8 mouse cellular contexts compared by ENCODE assay signal in the genomic region with DNA sequence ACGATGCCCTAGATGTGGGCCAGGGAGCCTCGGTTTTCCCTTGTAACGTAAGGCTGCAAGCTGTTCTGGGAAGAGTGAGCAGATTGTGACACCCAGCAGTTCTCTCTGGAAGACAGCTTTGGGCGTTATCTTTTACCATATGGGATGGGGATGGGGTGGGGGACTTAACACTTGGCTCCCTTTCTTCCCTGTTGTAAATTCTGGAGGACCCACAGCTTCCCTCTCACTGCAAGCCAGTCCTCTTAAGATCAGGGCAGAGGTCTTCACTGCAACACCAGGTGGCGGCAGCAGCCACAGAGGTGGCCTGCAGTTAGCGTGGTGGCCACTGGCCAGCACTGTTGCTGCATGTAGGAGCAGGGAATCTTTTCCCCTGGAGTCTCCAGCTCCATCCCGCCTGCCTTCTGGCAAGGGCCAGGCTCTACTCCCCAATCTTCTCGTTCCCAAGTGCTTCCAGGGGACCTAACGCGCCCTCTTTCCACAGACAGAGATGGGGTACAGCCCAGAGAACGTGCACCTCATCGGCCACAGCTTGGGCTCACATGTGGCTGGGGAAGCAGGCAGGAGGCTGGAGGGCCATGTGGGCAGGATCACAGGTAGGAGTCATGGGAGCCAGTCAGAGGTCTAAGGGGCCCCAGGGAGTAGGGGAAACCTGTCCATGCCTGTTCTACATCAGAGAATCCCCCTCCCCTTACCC. TPM values are rescaled to one million over a fixed set of nuclear protein-coding genes. Genes with fewer than 3 reads are reported as not detected.
A peak's percentile ranks its signal among the peaks of the same experiment; 100 is the strongest.
DNase-seq lines count a peak whose midpoint lies in the region; ATAC-seq lines count a peak whose summit lies in the region.

No protein-coding gene starts in this region.

- peak; percentile 63 for DNase-seq in ES-CJ7 (ENCODE audit: low read depth, low spot score)
- DNase-seq in cerebellum, postnatal 14 days: peak; percentile 66 to 76
- DNase-seq in frontal cortex, postnatal 36 days (ENCODE audit: low spot score in 2 of 2): peak; percentile 50 to 75
- peak; percentile 46 for DNase-seq in left cerebral cortex, adult 11 months (ENCODE audit: low spot score)
- DNase-seq in lung, postnatal 25 days (ENCODE audit: low spot score): peak; percentile 19
- DNase-seq in right cerebral cortex, postnatal 10 days (ENCODE audit: low spot score in 2 of 2): peak; percentile 76 to 83
- DNase-seq in thymus, postnatal 4 days: no peak

- H3K27ac ChIP-seq in hindbrain, embryonic 16.5 days (ENCODE audit: low read depth, low read length): no peak overlapping the region

- ATAC-seq in hindbrain, embryonic 16.5 days: peak; percentile 85

- H3K9me3 ChIP-seq in hindbrain, embryonic 16.5 days (ENCODE audit: control insufficient read depth, low read length): no peaks in the 10 kb centered on the region

- H3K9ac ChIP-seq in hindbrain, embryonic 16.5 days (ENCODE audit: low read depth, low read length): no peak overlapping the region; the same call in 1 of the 2 replicates

- H3K4me1 ChIP-seq in hindbrain, embryonic 16.5 days (ENCODE audit: control insufficient read depth, insufficient read depth, low read depth, low read length): no peaks in the 10 kb centered on the region; the same call in 1 of the 2 replicates

- peak overlapping the region; percentile 7; the same call in 1 of the 2 replicates for H3K4me2 ChIP-seq in hindbrain, embryonic 16.5 days (ENCODE audit: low read length)

- no peak overlapping the region for H3K4me3 ChIP-seq in hindbrain, embryonic 16.5 days (ENCODE audit: low read length)

- no peaks in the 10 kb centered on the region for H3K27me3 ChIP-seq in hindbrain, embryonic 16.5 days (replicated peaks; ENCODE audit: control insufficient read depth, insufficient read depth, low read length)

- no peaks in the 10 kb centered on the region for H3K36me3 ChIP-seq in hindbrain, embryonic 16.5 days (ENCODE audit: control insufficient read depth, insufficient read depth, low read length)

- 10% methylated on average over 12 of the region's 12 CpGs for WGBS in hindbrain, embryonic 16.5 days

RNA-seq across cellular contexts. Expression of gene Pnliprp2, which starts 3.5 kb away (rescaled TPM):
- 0.10 and 0.13 TPM in 2 replicates for polyA plus RNA-seq in hindbrain, embryonic 16.5 days (2015; fragmentation: Nextera tagmentation; extraction: Ambion mirVana)

RNA-seq across cellular contexts. Expression of gene 1700019N19Rik, which starts 31.3 kb away (rescaled TPM):
- polyA plus RNA-seq in hindbrain, embryonic 16.5 days (2015; fragmentation: Nextera tagmentation; extraction: Ambion mirVana): not detected in 2 replicates

RNA-seq across cellular contexts. Expression of gene Pnliprp1, which starts 34.3 kb away (rescaled TPM):
- polyA plus RNA-seq in hindbrain, embryonic 16.5 days (2015; fragmentation: Nextera tagmentation; extraction: Ambion mirVana): 0.46 TPM in 1 of 2 replicates, not detected in the other
